Mouse (Mus musculus) frontal cortex, postnatal 36 days (tissue): ENCODE measurements around the gene Fut1.

Experiments
- DNase-seq, 2 experiments: peaks; one replicate each; pipeline ENCODE4 v3.0.0; 2022; ENCODE audit warnings: low spot score in 2 of 2

Fut1 gene

GRCm38 (mm10) chr7:45667761-45668160 lies 50.7 kb downstream of the Fut1 start:
- DNase-seq, result no peak

- DNase-seq, result no peak
These were observed 51.8 kb downstream of the Fut1 start for GRCm38 (mm10) chr7:45668921-45669320.
